Mouse (Mus musculus) intestine, embryonic 16.5 days (tissue): ENCODE data around the gene Ryr2. TPM values are rescaled to one million over a fixed set of nuclear protein-coding genes. Genes with fewer than 3 reads are reported as not detected.
"Not testable (repeated sequence)": the region's sequence is repeated elsewhere in the genome, so short reads cannot be mapped to it uniquely, and the experiment has no call there.

ENCODE experiments used
- ATAC-seq: fragments of 200-750 bp; cut with Nextera tagmentation; 2 replicates; pipeline ENCODE4 v1.8.0; 2017; ENCODE audit warnings: moderate TSS enrichment, moderate library complexity
- H3K27ac ChIP-seq: fragments of 300-500 bp; sonication (generic); 2 replicates; pipeline ENCODE4 v1.5.1; 2014; ENCODE audit warnings: mild to moderate bottlenecking, low read length
- H3K27me3 ChIP-seq: fragments of 300-500 bp; sonication (generic); replicated peaks from 2 replicates; pipeline ENCODE4 v1.6.1; 2014; ENCODE audit warnings: low read length, control low read depth, mixed read lengths; ENCODE audit not compliant: control insufficient read depth, insufficient read depth
- H3K36me3 ChIP-seq: fragments of 300-500 bp; sonication (generic); 2 replicates; pipeline ENCODE4 v1.6.1; 2014; ENCODE audit warnings: low read length, control low read depth; ENCODE audit not compliant: control insufficient read depth, insufficient read depth
- H3K4me1 ChIP-seq: fragments of 300-500 bp; sonication (generic); 2 replicates; pipeline ENCODE4 v1.6.1; 2014; ENCODE audit warnings: low read length, control low read depth, mixed read lengths; ENCODE audit not compliant: control insufficient read depth, insufficient read depth
- H3K4me2 ChIP-seq: fragments of 300-500 bp; sonication (generic); 2 replicates; pipeline ENCODE4 v1.6.1; 2014; ENCODE audit warnings: low read depth, low read length, control low read depth
- H3K4me3 ChIP-seq: fragments of 300-500 bp; sonication (generic); 2 replicates; pipeline ENCODE4 v1.5.1; 2014; ENCODE audit warnings: mild to moderate bottlenecking, low read length
- H3K9ac ChIP-seq: fragments of 300-500 bp; sonication (generic); 2 replicates; pipeline ENCODE4 v1.6.1; 2014; ENCODE audit warnings: low read depth, low read length
- H3K9me3 ChIP-seq: fragments of 300-500 bp; sonication (generic); 2 replicates; pipeline ENCODE4 v1.6.1; 2016; ENCODE audit warnings: low read length, control low read depth; ENCODE audit not compliant: control insufficient read depth
- WGBS: fragments of 180-500 bp; shearing (Covaris S2); extraction: QIAGEN DNeasy Blood & Tissue Kit; methylation state at CpG from one replicate; pipeline ENCODE4 v1.1.7; 2014; 5-methylcytosine and 5-hydroxymethylcytosine counted together
- polyA plus RNA-seq: library from polyadenylated mRNA; unstranded; fragments of >200 nt; fragmentation: Nextera tagmentation; extraction: Ambion mirVana; gene quantifications from 2 replicates; pipeline ENCODE4 v1.2.1, GENCODE M21; 2015

The Ryr2 gene
- polyA plus RNA-seq, 1 experiment from 2014 or later: 0.78 TPM

- Histone ChIP-seq H3K4me2 (no peak overlapping the region), H3K27ac (no peak overlapping the region), H3K36me3 (no peaks in the 10 kb centered on the region), H3K9me3 (no peaks in the 10 kb centered on the region), H3K27me3 (no peaks in the 10 kb centered on the region), H3K4me3 (no peak overlapping the region), H3K4me1 (no peaks in the 10 kb centered on the region), H3K9ac (no peak overlapping the region)
- ATAC-seq: no peak
- WGBS: 90% methylated on average over 2 of the region's 2 CpGs
Measured at GRCm38 (mm10) chr13:11945740-11946139, 161.0 kb downstream of the Ryr2 start.

GRCm38 (mm10) chr13:11941724-11942123 is 165.0 kb downstream of the Ryr2 start:
- H3K36me3 ChIP-seq: no peaks in the 10 kb centered on the region
- H3K9me3 ChIP-seq: no peaks in the 10 kb centered on the region
- WGBS: 69% methylated on average over 4 of the region's 4 CpGs
- no peak overlapping the region for H3K27ac ChIP-seq
- no peak overlapping the region for H3K4me2 ChIP-seq
- H3K4me3 ChIP-seq: no peak overlapping the region
- H3K27me3 ChIP-seq: no peaks in the 10 kb centered on the region
- no peak overlapping the region for H3K9ac ChIP-seq
- H3K4me1 ChIP-seq: no peaks in the 10 kb centered on the region
- no peak for ATAC-seq

DNA sequence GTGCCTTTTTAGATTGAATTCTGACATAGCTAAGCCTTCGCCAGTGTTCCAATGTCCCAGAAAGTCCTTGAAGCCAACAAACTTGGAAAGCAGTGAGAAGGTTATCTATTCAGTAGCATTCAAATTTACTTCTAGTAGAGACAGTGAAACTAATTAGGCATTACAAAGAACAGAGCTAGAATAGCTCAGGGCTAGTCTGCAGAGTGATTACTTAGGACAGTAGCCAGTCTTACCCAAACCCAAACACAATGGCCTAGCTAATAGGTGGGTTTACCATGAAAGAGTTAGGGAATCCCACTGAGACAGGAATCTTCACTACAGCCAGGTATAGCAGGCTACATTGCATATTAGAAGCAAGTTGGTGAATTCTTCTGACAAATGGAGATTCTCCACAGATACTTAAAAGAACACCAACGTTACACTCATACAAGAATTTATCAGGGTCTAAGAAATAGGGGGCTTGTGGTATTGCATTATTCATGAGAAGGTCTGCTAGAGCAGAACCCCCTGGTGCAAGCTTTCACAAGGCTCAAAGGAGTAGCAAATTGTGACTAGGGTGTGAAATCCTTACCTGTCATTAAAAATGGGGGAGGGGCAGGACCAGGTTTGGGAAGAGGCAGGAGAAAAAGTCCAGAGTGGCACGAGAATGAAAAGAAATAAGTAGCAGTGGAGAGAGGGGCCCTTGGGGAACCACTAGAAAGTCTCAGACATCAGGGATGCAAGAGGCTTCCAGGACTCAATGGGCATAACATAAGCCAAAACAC is 172.3 kb downstream of the Ryr2 start:
- WGBS: 62% methylated on average over 3 of the region's 3 CpGs
- H3K36me3 ChIP-seq, ATAC-seq, H3K9me3 ChIP-seq, H3K4me1 ChIP-seq, H3K4me2 ChIP-seq, H3K4me3 ChIP-seq, H3K9ac ChIP-seq, H3K27ac ChIP-seq, H3K27me3 ChIP-seq: not testable (repeated sequence)

- no peak overlapping the region for H3K4me3 ChIP-seq
- no peaks in the 10 kb centered on the region for H3K9me3 ChIP-seq
- H3K27me3 ChIP-seq: no peaks in the 10 kb centered on the region
- H3K4me1 ChIP-seq: no peaks in the 10 kb centered on the region
- no peak overlapping the region for H3K4me2 ChIP-seq
- H3K36me3 ChIP-seq: no peaks in the 10 kb centered on the region
- H3K27ac ChIP-seq: no peak overlapping the region
- ATAC-seq: no peak
- H3K9ac ChIP-seq: no peak overlapping the region
Measured at GRCm38 (mm10) chr13:11933334-11933733, 173.4 kb downstream of the Ryr2 start.

DNA sequence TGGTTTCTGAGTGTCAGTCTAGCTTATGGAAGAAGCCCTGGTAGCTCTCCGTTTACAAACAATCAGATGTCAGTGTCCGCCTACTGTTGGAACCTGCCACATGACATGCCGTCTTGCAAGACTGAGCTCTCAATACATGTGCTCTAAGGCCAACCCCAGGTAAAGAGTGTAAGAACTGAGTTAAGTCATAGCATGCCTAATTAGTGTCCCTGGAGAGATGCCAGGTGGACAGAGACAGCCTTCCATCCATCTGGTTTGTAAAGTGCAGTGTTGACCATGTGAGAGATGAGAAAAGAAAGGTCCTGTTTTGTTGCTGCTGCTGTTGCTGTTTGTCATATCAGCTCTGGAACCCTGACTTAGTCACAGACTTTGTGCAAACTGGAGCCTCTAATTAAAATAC is 178.0 kb downstream of the Ryr2 start:
- Histone ChIP-seq H3K9ac (no peak overlapping the region), H3K4me3 (no peak overlapping the region), H3K36me3 (no peaks in the 10 kb centered on the region), H3K4me2 (no peak overlapping the region), H3K27me3 (no peaks in the 10 kb centered on the region), H3K27ac (no peak overlapping the region), H3K9me3 (no peaks in the 10 kb centered on the region), H3K4me1 (no peaks in the 10 kb centered on the region)
- ATAC-seq: no peak
- WGBS: 89% methylated on average over 3 of the region's 3 CpGs

GRCm38 (mm10) chr13:11927727-11928126 is 179.0 kb downstream of the Ryr2 start:
- Histone ChIP-seq H3K36me3 (no peaks in the 10 kb centered on the region), H3K4me1 (no peaks in the 10 kb centered on the region), H3K4me3 (no peak overlapping the region), H3K27me3 (no peaks in the 10 kb centered on the region), H3K27ac (no peak overlapping the region), H3K9me3 (no peaks in the 10 kb centered on the region), H3K4me2 (no peak overlapping the region), H3K9ac (no peak overlapping the region)
- no peak for ATAC-seq
- 87% methylated on average over 4 of the region's 4 CpGs for whole genome bisulfite sequencing

DNA sequence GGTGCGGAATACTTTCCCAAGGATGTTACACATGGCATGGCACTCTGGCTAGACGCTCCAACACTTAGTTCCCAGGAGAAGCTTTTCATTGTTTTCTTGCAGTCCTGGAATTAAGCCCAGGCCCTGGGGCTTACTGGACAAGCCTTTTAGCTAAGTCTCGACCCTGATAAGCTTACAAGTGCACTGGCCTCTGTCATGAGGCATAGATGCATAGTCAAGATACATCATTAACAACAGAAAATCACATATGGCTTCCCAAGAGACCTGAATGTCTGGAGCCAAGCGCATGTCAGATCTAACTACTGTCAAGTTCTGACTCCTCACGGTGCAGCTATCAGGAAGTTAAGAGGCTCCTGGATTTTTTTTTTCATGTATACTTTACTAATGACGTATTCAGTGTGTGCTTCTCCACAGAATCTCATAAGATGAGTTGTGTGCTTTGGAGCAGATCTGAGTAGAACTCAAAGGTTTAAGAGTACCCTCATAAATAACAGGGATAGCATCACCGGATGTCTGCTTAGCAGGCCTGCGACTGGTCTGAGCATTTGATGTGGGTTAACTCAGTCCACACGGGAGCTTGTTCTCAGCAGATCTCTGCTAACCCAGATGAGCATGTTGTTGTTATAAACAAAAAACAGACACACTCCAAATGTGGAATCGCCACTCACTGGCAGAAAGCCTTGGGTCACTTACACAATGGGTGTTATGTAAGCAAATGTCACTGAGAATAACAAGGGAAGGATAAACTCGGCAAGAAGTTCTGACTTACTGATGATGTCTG is 179.8 kb downstream of the Ryr2 start:
- Histone ChIP-seq H3K4me3 (no peak overlapping the region), H3K4me1 (no peaks in the 10 kb centered on the region), H3K9ac (no peak overlapping the region), H3K4me2 (no peak overlapping the region), H3K27me3 (no peaks in the 10 kb centered on the region), H3K27ac (no peak overlapping the region), H3K36me3 (no peaks in the 10 kb centered on the region), H3K9me3 (no peaks in the 10 kb centered on the region)
- 0 out of 2 replicates have a peak, but pooled peaks have one; percentile 28 for ATAC-seq
- WGBS: 49% methylated on average over 11 of the region's 11 CpGs

DNA sequence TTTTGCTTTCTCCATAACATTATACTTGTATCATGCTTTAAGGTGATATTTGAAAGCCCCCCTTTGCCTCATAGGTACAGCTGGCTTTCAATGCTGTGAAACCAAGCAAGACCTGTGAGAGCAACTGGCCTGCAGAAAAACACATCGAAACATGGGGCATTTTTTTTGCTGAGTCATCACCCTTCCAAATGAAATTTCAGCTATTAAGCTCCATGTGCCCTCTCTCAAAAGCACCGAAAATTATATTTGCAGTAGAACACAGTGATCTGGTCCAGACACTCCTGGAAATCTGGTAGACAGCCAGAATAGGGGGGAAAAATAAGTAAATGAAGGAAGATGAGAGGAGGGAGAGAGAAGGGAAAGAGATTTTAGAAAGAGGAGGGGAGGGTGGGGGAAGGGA is 180.5 kb downstream of the Ryr2 start:
- no peak for ATAC-seq
- Histone ChIP-seq H3K27me3 (no peaks in the 10 kb centered on the region), H3K9me3 (no peaks in the 10 kb centered on the region), H3K9ac (no peak overlapping the region), H3K27ac (no peak overlapping the region), H3K36me3 (no peaks in the 10 kb centered on the region), H3K4me3 (no peak overlapping the region), H3K4me1 (no peaks in the 10 kb centered on the region), H3K4me2 (no peak overlapping the region)
- WGBS: 64% methylated on average over 2 of the region's 2 CpGs

DNA sequence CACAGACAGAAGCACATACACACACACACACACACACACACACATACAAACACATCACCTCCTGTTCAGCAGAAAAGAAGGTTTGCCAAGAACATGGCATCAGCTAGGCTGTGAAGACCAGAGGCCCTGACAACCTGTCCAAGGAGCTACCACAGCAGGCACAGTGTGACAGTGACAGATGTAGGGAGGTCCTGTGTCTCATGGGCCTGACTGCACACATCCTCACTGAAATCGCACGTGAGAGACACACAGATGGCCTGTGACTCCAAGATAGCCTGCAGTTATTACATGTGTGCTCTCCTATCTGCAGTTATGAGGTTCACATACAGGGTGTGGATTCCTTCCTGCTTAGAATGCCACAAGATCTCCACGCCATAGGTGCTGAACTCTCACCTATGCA is 182.0 kb downstream of the Ryr2 start:
- no peaks in the 10 kb centered on the region for H3K36me3 ChIP-seq
- H3K4me3 ChIP-seq: no peak overlapping the region
- no peaks in the 10 kb centered on the region for H3K9me3 ChIP-seq
- no peak overlapping the region for H3K9ac ChIP-seq
- H3K27me3 ChIP-seq: no peaks in the 10 kb centered on the region
- H3K27ac ChIP-seq: no peak overlapping the region
- no peak overlapping the region for H3K4me2 ChIP-seq
- H3K4me1 ChIP-seq: no peaks in the 10 kb centered on the region
- ATAC-seq: peak; percentile 28; the same call in 1 of the 2 replicates
- 83% methylated on average over 3 of the region's 3 CpGs for WGBS
